Mouse (Mus musculus) kidney, adult 2 months (tissue): ENCODE measurements at regions not wholly inside any gene's neighbourhood (a gene's known extent, or its start where the extent isn't known, plus 50 kb on each side); places are given as distances from the start of the nearest gene placed in this dataset.

Source experiments
- DNase-seq: peaks from one replicate; pipeline ENCODE4 v3.0.0; 2021
- H3K27ac ChIP-seq: fragments of 200-500 bp; 2 replicates; pipeline ENCODE4 v1.5.1; 2012; ENCODE audit warnings: low read depth, low read length, control low read depth, inconsistent platforms; ENCODE audit not compliant: insufficient read depth
- H3K27me3 ChIP-seq: fragments of 200-500 bp; replicated peaks from 2 replicates; pipeline ENCODE4 v1.6.1; 2012; ENCODE audit warnings: mild to moderate bottlenecking, moderate library complexity, low read length, inconsistent platforms; ENCODE audit not compliant: control insufficient read depth, insufficient read depth
- H3K36me3 ChIP-seq: fragments of 200-500 bp; 2 replicates; pipeline ENCODE4 v1.6.1; 2012; ENCODE audit warnings: mild to moderate bottlenecking, moderate library complexity, low read length, inconsistent platforms; ENCODE audit not compliant: control insufficient read depth, insufficient read depth
- H3K4me1 ChIP-seq: fragments of 200-500 bp; 2 replicates; pipeline ENCODE4 v1.6.1; 2011; ENCODE audit warnings: low read length; ENCODE audit not compliant: control insufficient read depth, insufficient read depth
- H3K4me3 ChIP-seq: fragments of 200-500 bp; 2 replicates; pipeline ENCODE4 v1.5.1; 2011; ENCODE audit warnings: mild to moderate bottlenecking, low read depth, low read length, control low read depth; ENCODE audit not compliant: insufficient read depth
- CTCF ChIP-seq: fragments of 200-500 bp; conservative IDR thresholded peaks from 2 replicates; pipeline ENCODE4 v1.5.1; 2011; ENCODE audit warnings: low read depth, mild to moderate bottlenecking, control low read depth, low read length, moderate library complexity, mixed read lengths; ENCODE audit not compliant: insufficient read depth, insufficient read length
- POLR2A ChIP-seq: fragments of 200-500 bp; IDR thresholded peaks from one replicate; pipeline ENCODE4 v1.6.1; 2011; ENCODE audit warnings: low read depth, low read length, control low read depth
- WGBS: fragments of 180-500 bp; shearing (Covaris S2); methylation state at CpG from one replicate; pipeline ENCODE4 v1.1.7; 2018; 5-methylcytosine and 5-hydroxymethylcytosine counted together

DNA sequence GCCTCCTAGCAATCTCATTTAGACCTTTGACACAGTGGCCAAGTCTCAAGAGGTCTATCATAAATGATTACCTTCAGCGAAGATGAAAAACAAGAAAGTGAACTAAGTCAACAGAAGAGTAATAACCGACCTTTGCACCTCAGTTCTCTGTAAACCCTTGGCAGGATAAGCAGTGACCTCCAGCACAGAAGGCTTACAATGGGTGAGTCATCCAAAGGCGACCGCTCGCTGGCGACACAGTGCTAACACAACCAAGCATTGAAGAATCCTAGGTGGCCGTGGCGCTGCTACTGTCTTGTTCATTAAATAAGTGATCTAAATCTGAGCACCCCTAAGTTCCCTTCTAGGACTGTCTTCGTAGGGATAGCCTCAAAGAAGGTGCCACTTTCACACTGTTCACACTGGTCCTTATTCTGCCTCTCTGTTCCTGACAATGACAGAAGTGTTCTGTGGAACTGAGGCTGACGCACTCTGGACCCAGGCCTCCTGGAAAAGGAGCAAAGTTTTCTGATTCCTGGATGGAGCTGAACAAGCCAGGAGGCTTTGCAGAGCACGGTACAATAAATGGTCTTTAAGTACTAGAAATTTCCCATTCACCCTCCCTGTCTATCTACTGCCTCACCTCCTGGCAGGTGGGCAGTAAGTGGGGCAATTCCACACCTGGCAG, 108.6 kb downstream of the Zfp706 start:
- no peak overlapping the region for H3K4me3 ChIP-seq
- WGBS = 64% methylated on average over 11 of the region's 11 CpGs
- peak; percentile 94 for DNase-seq
- no peaks in the 10 kb centered on the region for H3K27me3 ChIP-seq
- H3K27ac ChIP-seq = peak overlapping the region; percentile 90
- H3K36me3 ChIP-seq = no peaks in the 10 kb centered on the region
- peaks cover 46% of the 10 kb centered on the region for H3K4me1 ChIP-seq
- TF ChIP-seq CTCF (no peak), POLR2A (no peak)

GRCm38 (mm10) chr15:36898326-36898725, 109.2 kb downstream of the Zfp706 start:
- Histone ChIP-seq H3K36me3 (no peaks in the 10 kb centered on the region), H3K4me3 (no peak overlapping the region), H3K27ac (peak overlapping the region; percentile 54), H3K27me3 (no peaks in the 10 kb centered on the region), H3K4me1 (peaks cover 45% of the 10 kb centered on the region)
- no peak for DNase-seq
- 85% methylated on average over 6 of the region's 6 CpGs for WGBS
- no peak for TF ChIP-seq CTCF
- no peak for TF ChIP-seq POLR2A

GRCm38 (mm10) chr15:36896265-36896664, 111.3 kb downstream of the Zfp706 start:
- H3K4me1 ChIP-seq = peaks cover 29% of the 10 kb centered on the region
- 74% methylated on average over 4 of the region's 4 CpGs for WGBS
- no peak for TF ChIP-seq CTCF
- TF ChIP-seq POLR2A = no peak
- no peak for DNase-seq
- no peaks in the 10 kb centered on the region for H3K27me3 ChIP-seq
- H3K4me3 ChIP-seq = no peak overlapping the region
- H3K27ac ChIP-seq = no peak overlapping the region
- no peaks in the 10 kb centered on the region for H3K36me3 ChIP-seq

- peak; percentile 63 for DNase-seq
- H3K4me1 ChIP-seq = peaks cover 28% of the 10 kb centered on the region
- WGBS = 66% methylated on average over 4 of the region's 4 CpGs
- no peaks in the 10 kb centered on the region for H3K36me3 ChIP-seq
- peak overlapping the region; percentile 69 for H3K27ac ChIP-seq
- no peak overlapping the region for H3K4me3 ChIP-seq
- no peak for TF ChIP-seq POLR2A
- TF ChIP-seq CTCF = no peak
- H3K27me3 ChIP-seq = no peaks in the 10 kb centered on the region
Observed at GRCm38 (mm10) chr15:36895031-36895430, 112.5 kb downstream of the Zfp706 start.

- 65% methylated on average over 4 of the region's 4 CpGs for WGBS
- DNase-seq = peak; percentile 57
- Histone ChIP-seq H3K27me3 (no peaks in the 10 kb centered on the region), H3K4me3 (no peak overlapping the region), H3K4me1 (peaks cover 16% of the 10 kb centered on the region; the same call in 1 of the 2 replicates), H3K27ac (no peak overlapping the region), H3K36me3 (no peaks in the 10 kb centered on the region)
- no peak for TF ChIP-seq POLR2A
- no peak for TF ChIP-seq CTCF
Observed at GRCm38 (mm10) chr15:36893407-36893969, 114.1 kb downstream of the Zfp706 start.

DNA sequence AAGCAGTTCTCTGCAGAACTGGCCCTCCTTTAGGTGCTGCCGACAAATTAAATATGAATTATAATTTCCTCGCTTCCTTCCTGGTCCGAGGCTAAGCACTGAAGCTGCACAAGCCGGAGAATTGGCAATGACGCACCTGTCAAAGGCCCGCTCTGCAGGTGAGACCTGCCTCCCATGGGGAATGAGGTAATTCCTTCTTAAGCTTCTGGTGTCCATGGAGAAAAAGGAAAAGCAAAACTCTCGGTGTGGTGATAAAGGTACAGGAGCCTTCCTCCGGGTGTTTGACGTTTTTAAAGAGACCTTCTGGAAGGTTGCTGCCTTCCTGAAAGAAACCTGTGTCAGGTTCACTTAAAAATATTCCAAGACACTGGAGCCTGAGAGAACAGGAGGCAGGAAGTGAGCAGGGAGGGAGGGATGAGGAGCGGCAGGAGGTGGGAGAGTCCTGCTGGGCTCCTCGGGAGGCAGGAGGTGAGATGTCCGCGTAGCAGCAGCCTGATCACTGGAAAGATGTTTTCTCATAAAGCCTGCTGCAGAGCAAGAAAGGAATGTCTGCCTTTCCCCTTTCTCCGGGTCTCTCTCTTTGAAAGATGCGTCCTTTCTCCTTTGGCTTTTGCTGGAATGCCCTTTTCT, 114.9 kb downstream of the Zfp706 start:
- peaks cover 11% of the 10 kb centered on the region; the same call in 1 of the 2 replicates for H3K4me1 ChIP-seq
- H3K27ac ChIP-seq = no peak overlapping the region
- H3K27me3 ChIP-seq = no peaks in the 10 kb centered on the region
- no peak for DNase-seq
- TF ChIP-seq POLR2A (no peak), CTCF (no peak)
- no peaks in the 10 kb centered on the region for H3K36me3 ChIP-seq
- 48% methylated on average over 15 of the region's 15 CpGs for WGBS
- H3K4me3 ChIP-seq = no peak overlapping the region

DNA sequence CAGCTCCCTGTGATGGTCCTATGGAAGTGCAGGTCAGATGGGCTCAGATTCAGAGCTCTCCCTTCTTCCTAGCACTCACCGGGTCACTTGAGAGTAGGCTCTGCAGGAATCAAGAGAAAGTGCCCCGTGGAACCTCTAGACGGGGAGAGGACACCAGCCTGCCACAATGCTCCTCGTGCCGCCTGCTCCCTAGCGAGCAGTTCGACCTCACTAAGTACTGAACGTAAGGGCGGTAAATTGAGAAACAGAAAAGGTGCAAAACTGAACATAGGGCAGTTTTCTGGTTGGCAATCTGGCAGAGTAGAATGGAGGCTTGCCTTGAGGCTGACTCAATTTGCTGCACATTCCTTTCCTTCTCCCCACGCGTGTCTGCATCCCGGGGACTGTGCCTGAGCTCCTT, 115.7 kb downstream of the Zfp706 start:
- H3K27me3 ChIP-seq = no peaks in the 10 kb centered on the region
- H3K27ac ChIP-seq = no peak overlapping the region
- 65% methylated on average over 12 of the region's 12 CpGs for WGBS
- H3K36me3 ChIP-seq = no peaks in the 10 kb centered on the region
- H3K4me3 ChIP-seq = no peak overlapping the region
- H3K4me1 ChIP-seq = peaks cover 11% of the 10 kb centered on the region; the same call in 1 of the 2 replicates
- DNase-seq = no peak
- no peak for TF ChIP-seq POLR2A
- TF ChIP-seq CTCF = no peak
